Mouse (Mus musculus): Measurements from ENCODE around the gene Slc36a2.

DNA sequence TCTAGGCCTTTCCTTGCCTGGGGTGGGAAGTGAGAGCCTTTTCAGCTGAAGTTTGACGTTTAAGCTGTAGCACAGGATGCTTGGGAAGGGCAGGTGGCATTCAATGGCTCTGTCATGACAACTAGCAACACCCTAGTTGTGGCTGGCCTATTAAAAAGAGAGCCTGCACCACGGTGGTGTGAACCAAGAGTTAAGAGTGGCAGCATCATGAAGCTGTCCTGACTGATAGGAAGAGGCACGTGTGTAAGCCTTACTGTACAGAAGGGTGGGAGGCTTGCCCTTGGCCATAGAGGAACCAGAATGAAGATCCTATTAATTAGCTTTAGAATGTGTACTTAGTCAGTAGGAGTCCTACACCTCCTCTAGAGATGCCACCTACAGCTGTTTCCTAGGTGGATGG is 56.5 kb downstream of the Slc36a2 start:
- TF ChIP-seq CTCF (IDR thresholded peaks at IDR 0.05; ENCODE audit: borderline replicate concordance, control insufficient read depth, extremely low read depth, insufficient read depth, low read length, poor library complexity) = no peak
- TF ChIP-seq POLR2A (IDR thresholded peaks at IDR 0.05; ENCODE audit: control insufficient read depth, extremely low read depth, insufficient read depth, low read length, poor library complexity) = no peak
